Mouse (Mus musculus) hindbrain, postnatal 0 days (tissue): Measurements from ENCODE around the gene Etv4. TPM values are rescaled to one million over a fixed set of nuclear protein-coding genes. Genes with fewer than 3 reads are reported as not detected.

Experiments
- ATAC-seq: fragments of 200-750 bp; cut with Nextera tagmentation; 2 replicates; pipeline ENCODE4 v1.8.0; 2017; ENCODE audit warnings: mild to moderate bottlenecking, moderate TSS enrichment, moderate library complexity
- DNase-seq: peaks from one replicate; pipeline ENCODE4 v3.0.0-alpha.2; 2015; ENCODE audit warnings: low spot score
- H3K27ac ChIP-seq: fragments of 300-500 bp; sonication (generic); 2 replicates; pipeline ENCODE4 v1.5.1; 2014; ENCODE audit warnings: mild to moderate bottlenecking
- H3K27me3 ChIP-seq: fragments of 300-500 bp; sonication (generic); 2 replicates; pipeline ENCODE4 v1.6.1; 2014; ENCODE audit warnings: low read length, mixed read lengths; ENCODE audit not compliant: insufficient read depth
- H3K36me3 ChIP-seq: fragments of 300-500 bp; sonication (generic); 2 replicates; pipeline ENCODE4 v1.6.1; 2014; ENCODE audit warnings: low read length, mixed read lengths; ENCODE audit not compliant: insufficient read depth
- H3K4me1 ChIP-seq: fragments of 300-500 bp; sonication (generic); 2 replicates; pipeline ENCODE4 v1.6.1; 2014; ENCODE audit warnings: antibody characterized with exemption, low read length, mixed read lengths; ENCODE audit not compliant: insufficient read depth
- H3K4me2 ChIP-seq: fragments of 300-500 bp; sonication (generic); 2 replicates; pipeline ENCODE4 v1.6.1; 2014; ENCODE audit warnings: low read depth, mild to moderate bottlenecking, low read length, moderate library complexity, mixed read lengths
- H3K4me3 ChIP-seq: fragments of 300-500 bp; sonication (generic); 2 replicates; pipeline ENCODE4 v1.5.1; 2014; ENCODE audit warnings: low read length
- H3K9ac ChIP-seq: fragments of 300-500 bp; sonication (generic); replicated peaks from 2 replicates; pipeline ENCODE4 v1.6.1; 2014; ENCODE audit warnings: mild to moderate bottlenecking, low read length, moderate library complexity, mixed read lengths
- H3K9me3 ChIP-seq: fragments of 300-500 bp; sonication (generic); 2 replicates; pipeline ENCODE4 v1.6.1; 2016; ENCODE audit warnings: low read length, mixed read lengths
- CTCF ChIP-seq: IDR thresholded peaks from 2 replicates; pipeline ENCODE4 v1.5.1; 2016; ENCODE audit warnings: antibody characterized with exemption, control low read depth, low read depth
- WGBS: fragments of 180-500 bp; shearing (Covaris S2); extraction: QIAGEN DNeasy Blood & Tissue Kit; methylation state at CpG from one replicate; pipeline ENCODE4 v1.1.7; 2014; 5-methylcytosine and 5-hydroxymethylcytosine counted together
- polyA plus RNA-seq: library from polyadenylated mRNA; unstranded; fragments of >200 nt; fragmentation: Nextera tagmentation; extraction: Ambion mirVana; gene quantifications from 2 replicates; pipeline ENCODE4 v1.2.1, GENCODE M21; 2015
- total RNA-seq: library from RNA; depleted of rRNA; stranded (reverse); fragments of >200 nt; gene quantifications from 2 replicates; pipeline ENCODE4 v1.2.3, GENCODE M21; 2014

The Etv4 gene
- total and polyA plus RNA-seq, 2 experiments from 2014 or later: 22.5 to 56.9 TPM

DNA sequence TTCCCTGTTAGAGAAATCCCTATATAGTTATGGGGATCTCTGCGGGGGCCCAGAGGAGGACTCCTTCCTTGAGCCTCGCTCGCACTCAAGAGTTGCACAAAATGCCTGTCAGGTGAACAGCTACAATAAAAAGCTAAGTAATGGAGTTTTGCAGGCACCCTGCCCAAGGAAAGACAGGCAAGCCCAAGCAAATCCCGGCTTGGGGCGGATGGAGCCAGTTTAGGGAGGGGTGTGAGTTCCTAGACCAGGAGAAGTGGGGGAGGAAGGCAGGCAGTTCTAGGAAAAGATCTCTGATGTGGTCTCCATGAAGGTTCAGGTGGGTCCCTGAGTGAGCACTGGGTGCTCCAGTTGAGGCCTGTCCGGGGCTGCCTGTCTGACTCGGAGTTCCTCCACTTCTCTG lies 1.5 kb upstream of the Etv4 start:
- WGBS: 66% methylated on average over 7 of the region's 7 CpGs
- DNase-seq (no peak), ATAC-seq (no peak)
- Histone ChIP-seq H3K9ac (no peak overlapping the region), H3K27ac (no peak overlapping the region), H3K4me3 (no peak overlapping the region), H3K4me1 (peaks cover 16% of the 10 kb centered on the region; the same call in 1 of the 2 replicates), H3K27me3 (peaks cover 19% of the 10 kb centered on the region; the same call in 1 of the 2 replicates), H3K4me2 (no peak overlapping the region), H3K36me3 (no peaks in the 10 kb centered on the region), H3K9me3 (no peaks in the 10 kb centered on the region)
- no peak for TF ChIP-seq CTCF

DNA sequence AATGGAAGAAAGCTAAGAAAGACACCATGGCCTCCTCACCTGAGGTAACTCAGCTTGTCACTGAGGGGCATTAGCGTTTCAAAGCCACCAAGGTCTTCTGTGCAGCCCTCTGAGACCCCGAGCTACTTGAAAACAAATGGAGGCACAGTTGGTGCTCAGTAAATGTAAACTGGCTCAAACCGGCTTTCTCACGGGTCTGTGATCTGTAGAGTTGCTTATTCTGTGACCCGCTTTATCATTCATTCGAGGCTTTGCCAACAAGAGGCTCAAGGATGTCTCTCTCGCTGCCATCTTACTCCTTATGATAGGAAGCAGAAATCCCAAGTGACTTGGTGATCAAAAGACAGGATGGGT lies 658 bp upstream of the Etv4 start:
- no peak for TF ChIP-seq CTCF
- H3K9me3 ChIP-seq: no peaks in the 10 kb centered on the region
- no peaks in the 10 kb centered on the region for H3K36me3 ChIP-seq
- no peak overlapping the region for H3K27ac ChIP-seq
- DNase-seq: no peak
- H3K4me3 ChIP-seq: peak overlapping the region; percentile 60
- peaks cover 19% of the 10 kb centered on the region; the same call in 1 of the 2 replicates for H3K27me3 ChIP-seq
- peak overlapping the region; percentile 99 for H3K4me2 ChIP-seq
- no peak overlapping the region for H3K9ac ChIP-seq
- H3K4me1 ChIP-seq: peaks cover 14% of the 10 kb centered on the region; the same call in 1 of the 2 replicates
- no peak for ATAC-seq
- 7% methylated on average over 7 of the region's 7 CpGs for WGBS

DNA sequence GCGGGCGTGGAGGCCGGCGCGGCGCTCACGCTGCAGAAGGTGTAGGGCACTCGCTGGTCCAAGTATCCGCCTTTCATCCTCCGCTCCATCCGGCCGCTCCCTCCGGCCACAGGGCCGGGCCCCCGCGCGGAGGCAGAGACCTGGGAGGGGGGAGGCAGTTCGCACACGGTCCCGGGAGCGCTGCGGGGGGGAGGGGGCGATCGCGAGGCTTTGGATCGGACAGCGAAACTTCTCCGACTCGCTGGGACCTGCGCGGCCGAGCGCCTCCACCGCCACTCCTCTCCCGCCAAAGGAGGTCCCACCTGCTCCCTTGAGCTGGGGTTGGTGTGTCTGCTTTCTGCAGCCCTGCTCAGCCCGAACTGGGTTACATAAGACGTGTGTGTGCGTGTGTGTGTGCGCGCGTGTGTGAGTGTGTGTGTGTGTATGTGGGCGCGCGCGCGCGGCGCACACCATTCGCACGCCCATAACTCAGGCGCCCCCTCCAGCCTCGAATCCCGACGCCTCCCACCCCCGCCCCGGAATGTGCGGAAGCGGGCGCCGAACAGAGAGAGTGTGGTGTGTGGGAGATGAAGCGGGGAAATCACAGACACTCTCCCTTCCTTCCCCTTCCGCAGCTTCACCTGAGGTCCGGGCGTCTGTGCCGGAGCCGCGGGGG lies 556 bp downstream of the Etv4 start:
- peak overlapping the region; percentile 62 for H3K9ac ChIP-seq
- DNase-seq: peak; percentile 54
- TF ChIP-seq CTCF: no peak

DNA sequence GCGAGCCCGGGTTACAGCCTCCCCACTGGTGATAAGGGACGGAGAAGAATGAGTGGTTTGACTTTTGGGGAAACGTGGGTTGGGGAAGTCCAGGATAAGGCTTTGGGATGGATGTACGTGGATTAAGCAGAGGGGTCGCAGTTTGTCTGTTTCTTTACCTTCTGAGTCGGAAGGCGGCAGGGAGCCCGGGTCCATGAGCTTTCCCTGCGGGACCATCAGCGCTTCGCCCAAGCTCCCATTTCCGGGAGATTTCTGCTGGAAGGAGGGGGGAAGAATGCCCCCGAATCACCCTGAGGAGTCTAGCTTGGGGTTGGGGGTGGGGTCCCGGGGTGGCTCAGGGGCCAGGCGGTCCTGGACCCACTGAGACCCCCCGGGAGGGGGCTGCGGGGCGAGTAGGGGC lies 1.1 kb downstream of the Etv4 start:
- Histone ChIP-seq H3K9ac (peak overlapping the region; percentile 62), H3K27ac (peak overlapping the region; percentile 80), H3K4me1 (0 out of 2 replicates have a peak, but pooled peaks cover 7% of the 10 kb centered on the region), H3K4me3 (peak overlapping the region; percentile 60), H3K27me3 (peaks cover 19% of the 10 kb centered on the region; the same call in 1 of the 2 replicates), H3K9me3 (no peaks in the 10 kb centered on the region), H3K36me3 (no peaks in the 10 kb centered on the region), H3K4me2 (peak overlapping the region; percentile 99)
- TF ChIP-seq CTCF: no peak
- ATAC-seq (no peak), DNase-seq (peak; percentile 19)
- WGBS: under 1% methylated on average over 15 of the region's 19 CpGs

More for the DNA sequence above, 556 bp downstream of the Etv4 start:
- no peaks in the 10 kb centered on the region for H3K36me3 ChIP-seq
- peak overlapping the region; percentile 99 for H3K4me2 ChIP-seq
- H3K4me3 ChIP-seq: peak overlapping the region; percentile 60
- 0 out of 2 replicates have a peak, but pooled peaks cover 7% of the 10 kb centered on the region for H3K4me1 ChIP-seq
- H3K27me3 ChIP-seq: peaks cover 19% of the 10 kb centered on the region; the same call in 1 of the 2 replicates
- ATAC-seq: peak; percentile 66
- H3K27ac ChIP-seq: peak overlapping the region; percentile 80
- H3K9me3 ChIP-seq: no peaks in the 10 kb centered on the region
- WGBS: 1% methylated on average over 56 of the region's 67 CpGs

DNA sequence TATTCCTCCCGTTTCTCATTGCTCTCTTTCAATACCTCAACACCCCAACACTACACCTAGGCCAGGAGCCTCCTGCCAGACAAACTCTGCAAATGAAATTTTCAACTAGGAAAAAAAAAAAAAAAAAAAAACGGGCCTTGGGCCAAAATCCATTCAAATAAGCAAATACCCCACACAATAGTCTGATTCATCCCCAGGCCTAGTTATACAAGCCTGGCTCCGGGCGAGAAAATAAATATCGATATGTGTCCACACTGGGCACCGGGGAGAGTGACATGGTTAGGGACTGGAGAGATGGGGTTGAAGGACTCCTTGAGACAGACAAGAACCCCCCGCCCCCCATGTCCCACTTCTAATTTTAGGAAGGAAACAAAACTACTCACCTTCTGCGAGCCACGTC lies 1.6 kb downstream of the Etv4 start:
- 24% methylated on average over 9 of the region's 9 CpGs for WGBS

DNA sequence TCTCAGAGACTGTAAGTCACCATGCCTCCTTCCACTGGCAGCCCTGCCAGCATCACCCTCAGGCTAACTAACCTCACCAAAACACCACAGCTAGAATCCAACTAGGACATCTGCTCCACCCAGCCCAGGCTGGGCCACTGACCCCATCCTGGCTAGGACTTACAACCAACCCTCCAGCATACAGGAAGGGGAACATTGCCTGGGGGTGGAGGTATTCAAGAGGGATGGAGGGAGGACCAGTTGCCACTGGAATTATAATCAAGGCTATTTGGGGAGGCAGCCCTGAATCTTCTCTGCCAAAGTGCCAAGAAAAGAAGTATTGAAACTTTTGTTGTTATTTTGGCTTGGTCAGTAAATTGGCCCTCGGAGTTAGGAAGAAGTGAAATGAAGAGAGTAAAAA lies 2.0 kb downstream of the Etv4 start:
- WGBS: 53% methylated on average over 1 of the region's 1 CpGs
- H3K4me1 ChIP-seq: 0 out of 2 replicates have a peak, but pooled peaks cover 7% of the 10 kb centered on the region
- no peak overlapping the region for H3K9ac ChIP-seq
- no peaks in the 10 kb centered on the region for H3K9me3 ChIP-seq
- H3K4me3 ChIP-seq: peak overlapping the region; percentile 60; the same call in 1 of the 2 replicates
- no peaks in the 10 kb centered on the region for H3K36me3 ChIP-seq
- no peak overlapping the region for H3K27ac ChIP-seq
- H3K27me3 ChIP-seq: peaks cover 19% of the 10 kb centered on the region; the same call in 1 of the 2 replicates
- peak; percentile 45 for DNase-seq
- no peak for TF ChIP-seq CTCF
- no peak for ATAC-seq
- H3K4me2 ChIP-seq: peak overlapping the region; percentile 99; the same call in 1 of the 2 replicates

More for the DNA sequence above, 1.6 kb downstream of the Etv4 start:
- Histone ChIP-seq H3K9me3 (no peaks in the 10 kb centered on the region), H3K4me3 (peak overlapping the region; percentile 60), H3K9ac (peak overlapping the region; percentile 62; the same call in 1 of the 2 replicates), H3K27ac (peak overlapping the region; percentile 80), H3K27me3 (peaks cover 19% of the 10 kb centered on the region; the same call in 1 of the 2 replicates), H3K4me1 (0 out of 2 replicates have a peak, but pooled peaks cover 7% of the 10 kb centered on the region), H3K4me2 (peak overlapping the region; percentile 99), H3K36me3 (no peaks in the 10 kb centered on the region)
- no peak for TF ChIP-seq CTCF
- ATAC-seq (no peak), DNase-seq (peak; percentile 18)

DNA sequence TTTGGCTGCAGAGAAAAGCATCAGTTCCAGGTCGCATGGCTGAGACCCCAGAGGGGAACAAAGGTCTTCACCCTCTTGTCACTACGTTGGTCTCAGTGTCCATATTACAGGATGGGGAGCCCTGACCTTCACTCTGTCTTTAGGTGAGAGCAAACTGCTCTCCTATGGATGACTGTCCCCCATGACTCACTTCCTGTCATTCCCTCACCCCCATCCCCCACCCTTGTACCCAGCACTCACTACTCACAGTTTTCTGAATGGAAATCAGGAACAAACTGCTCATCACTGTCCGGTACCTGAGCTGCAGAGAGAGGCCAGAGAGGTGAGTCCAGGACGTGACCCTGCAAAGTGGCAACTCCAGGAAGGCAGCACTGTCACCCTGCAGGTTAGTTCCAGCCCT lies 8.3 kb downstream of the Etv4 start:
- H3K4me3 ChIP-seq: no peak overlapping the region
- H3K9ac ChIP-seq: no peak overlapping the region
- no peaks in the 10 kb centered on the region for H3K36me3 ChIP-seq
- H3K27me3 ChIP-seq: 0 out of 2 replicates have a peak, but pooled peaks cover 6% of the 10 kb centered on the region
- no peaks in the 10 kb centered on the region for H3K4me1 ChIP-seq
- H3K4me2 ChIP-seq: no peak overlapping the region
- DNase-seq: no peak
- H3K27ac ChIP-seq: no peak overlapping the region
- H3K9me3 ChIP-seq: no peaks in the 10 kb centered on the region
- TF ChIP-seq CTCF: no peak
- 68% methylated on average over 4 of the region's 4 CpGs for WGBS
- no peak for ATAC-seq
